Mouse (Mus musculus): ENCODE measurements around the gene Carmil1. TPM values are rescaled to one million over a fixed set of nuclear protein-coding genes. Genes with fewer than 3 reads are reported as not detected.

Gene Carmil1
- polyA plus RNA-seq, 1 experiment: 29.1 TPM

- Histone ChIP-seq H3K4me1 (ENCODE audit: control insufficient read depth, insufficient read depth, low read length) (no peaks in the 10 kb centered on the region), H3K27ac (ENCODE audit: insufficient read depth, low read length) (no peak overlapping the region), H3K4me3 (ENCODE audit: insufficient read depth, low read length) (no peak overlapping the region)
- no peak for TF ChIP-seq POLR2A (IDR thresholded peaks at IDR 0.05; ENCODE audit: low read depth, low read length)
- no peak for TF ChIP-seq CTCF (IDR thresholded peaks at IDR 0.05; ENCODE audit: borderline replicate concordance, insufficient read depth, low read length)
Measured at GRCm38 (mm10) chr13:24223425-24224201, 57.0 kb downstream of the Carmil1 start.

DNA sequence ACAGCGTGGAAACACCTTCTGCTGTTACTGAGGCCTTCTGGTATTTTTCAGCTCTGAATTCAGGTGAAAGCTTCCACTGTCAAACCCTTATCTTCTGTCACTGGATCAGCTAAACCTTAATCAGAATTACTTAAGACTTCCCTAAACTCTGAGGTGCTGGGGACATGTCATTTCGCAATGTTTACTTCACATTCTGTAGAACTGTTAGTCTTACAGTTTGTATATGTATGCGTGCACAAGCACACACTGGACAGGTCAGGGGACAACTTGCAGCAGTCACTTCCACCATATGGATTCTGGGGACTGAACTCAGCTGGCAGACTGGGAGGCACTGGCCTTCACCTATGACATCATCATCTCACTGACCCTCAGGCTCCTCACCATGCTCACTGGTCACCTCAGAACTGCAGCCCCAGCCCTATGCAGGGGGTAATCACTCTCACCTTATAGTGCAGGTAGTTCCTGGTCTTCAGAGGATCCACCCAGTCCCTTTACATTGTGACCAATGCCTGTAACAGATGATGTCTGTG is 60.1 kb downstream of the Carmil1 start:
- H3K4me3 ChIP-seq (ENCODE audit: insufficient read depth, low read length): no peak overlapping the region
- no peak overlapping the region for H3K27ac ChIP-seq (ENCODE audit: insufficient read depth, low read length)
- no peaks in the 10 kb centered on the region for H3K4me1 ChIP-seq (ENCODE audit: control insufficient read depth, insufficient read depth, low read length)
- TF ChIP-seq POLR2A (IDR thresholded peaks at IDR 0.05; ENCODE audit: low read depth, low read length): no peak

DNA sequence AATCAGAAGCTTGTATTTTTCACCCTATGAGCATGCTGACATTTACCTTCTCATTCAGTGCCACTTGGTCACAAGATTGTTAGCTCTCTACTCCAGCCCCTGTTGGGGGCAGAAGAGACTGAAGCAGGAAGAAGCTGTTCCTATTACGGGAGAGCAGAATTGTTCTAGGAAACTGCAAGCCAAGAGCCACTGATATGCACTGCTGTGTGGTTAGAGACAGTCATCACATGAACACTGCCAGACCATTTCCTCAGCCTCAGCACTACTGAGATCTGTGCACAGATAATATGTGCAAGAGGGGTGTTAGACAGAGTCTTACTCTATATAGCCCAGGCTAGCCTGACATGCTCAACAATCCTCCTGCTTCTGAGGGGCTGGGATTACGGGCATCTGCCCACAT is 69.4 kb downstream of the Carmil1 start:
- no peaks in the 10 kb centered on the region for H3K4me1 ChIP-seq (ENCODE audit: control insufficient read depth, insufficient read depth, low read length)
- no peak overlapping the region for H3K4me3 ChIP-seq (ENCODE audit: insufficient read depth, low read length)
- no peak overlapping the region for H3K27ac ChIP-seq (ENCODE audit: insufficient read depth, low read length)
- TF ChIP-seq CTCF (IDR thresholded peaks at IDR 0.05; ENCODE audit: borderline replicate concordance, insufficient read depth, low read length) (no peak), POLR2A (IDR thresholded peaks at IDR 0.05; ENCODE audit: low read depth, low read length) (no peak)

- H3K4me1 ChIP-seq (ENCODE audit: control insufficient read depth, insufficient read depth, low read length): 0 out of 2 replicates have a peak, but pooled peaks cover 2% of the 10 kb centered on the region
Measured at GRCm38 (mm10) chr13:24206097-24206496, 74.5 kb downstream of the Carmil1 start.

GRCm38 (mm10) chr13:24202314-24202713 is 78.3 kb downstream of the Carmil1 start:
- Histone ChIP-seq H3K27ac (ENCODE audit: insufficient read depth, low read length) (no peak overlapping the region), H3K4me3 (ENCODE audit: insufficient read depth, low read length) (no peak overlapping the region), H3K4me1 (ENCODE audit: control insufficient read depth, insufficient read depth, low read length) (peaks cover 4% of the 10 kb centered on the region; the same call in 1 of the 2 replicates)
- TF ChIP-seq CTCF (IDR thresholded peaks at IDR 0.05; ENCODE audit: borderline replicate concordance, insufficient read depth, low read length) (no peak), POLR2A (IDR thresholded peaks at IDR 0.05; ENCODE audit: low read depth, low read length) (no peak)

More at GRCm38 (mm10) chr13:24206097-24206496, 74.5 kb downstream of the Carmil1 start:
- Histone ChIP-seq H3K4me3 (ENCODE audit: insufficient read depth, low read length) (no peak overlapping the region), H3K27ac (ENCODE audit: insufficient read depth, low read length) (no peak overlapping the region)
- TF ChIP-seq CTCF (IDR thresholded peaks at IDR 0.05; ENCODE audit: borderline replicate concordance, insufficient read depth, low read length) (no peak), POLR2A (IDR thresholded peaks at IDR 0.05; ENCODE audit: low read depth, low read length) (no peak)

DNA sequence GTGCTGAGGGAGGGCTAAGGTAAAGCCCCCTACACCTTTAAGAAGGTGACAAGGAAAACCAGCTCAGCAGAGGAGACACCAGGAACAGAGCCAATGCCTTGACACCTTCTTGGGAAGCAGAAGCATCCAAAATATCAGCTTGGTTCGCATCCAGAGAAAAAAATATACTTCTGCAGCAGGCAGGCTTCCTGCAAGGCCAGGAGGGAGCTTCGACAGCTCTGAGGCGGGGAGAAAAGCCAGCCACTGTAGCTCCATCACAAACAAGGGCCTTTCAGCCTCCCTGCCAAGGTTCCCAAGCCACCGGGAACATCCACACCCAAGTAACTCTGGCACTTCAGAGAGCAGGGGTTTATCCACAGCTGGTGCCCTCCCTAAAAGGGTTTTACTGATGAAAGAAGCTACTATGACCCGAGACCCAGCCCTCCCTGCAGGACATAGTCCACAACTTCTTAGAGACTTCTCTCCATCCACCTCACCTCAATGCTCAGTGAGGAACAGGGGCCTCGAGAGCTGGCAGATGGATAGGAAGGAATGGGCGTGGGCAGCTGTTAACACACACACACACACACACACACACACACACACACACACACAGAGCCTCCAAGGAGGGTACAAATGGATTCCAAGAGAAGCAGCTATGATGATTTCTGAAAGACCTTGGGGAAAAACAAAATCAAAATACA is 80.6 kb downstream of the Carmil1 start:
- Histone ChIP-seq H3K4me1 (ENCODE audit: control insufficient read depth, insufficient read depth, low read length) (peaks cover 5% of the 10 kb centered on the region; the same call in 1 of the 2 replicates), H3K4me3 (ENCODE audit: insufficient read depth, low read length) (no peak overlapping the region), H3K27ac (ENCODE audit: insufficient read depth, low read length) (no peak overlapping the region)
- TF ChIP-seq POLR2A (IDR thresholded peaks at IDR 0.05; ENCODE audit: low read depth, low read length) (no peak), CTCF (IDR thresholded peaks at IDR 0.05; ENCODE audit: borderline replicate concordance, insufficient read depth, low read length) (no peak)

- H3K4me1 ChIP-seq (ENCODE audit: control insufficient read depth, insufficient read depth, low read length): peaks cover 10% of the 10 kb centered on the region; the same call in 1 of the 2 replicates
- no peak overlapping the region for H3K4me3 ChIP-seq (ENCODE audit: insufficient read depth, low read length)
- TF ChIP-seq CTCF (IDR thresholded peaks at IDR 0.05; ENCODE audit: borderline replicate concordance, insufficient read depth, low read length) (no peak), POLR2A (IDR thresholded peaks at IDR 0.05; ENCODE audit: low read depth, low read length) (no peak)
- H3K27ac ChIP-seq (ENCODE audit: insufficient read depth, low read length): no peak overlapping the region
Measured at GRCm38 (mm10) chr13:24198396-24198924, 82.1 kb downstream of the Carmil1 start.

GRCm38 (mm10) chr13:24195371-24195770 is 85.2 kb downstream of the Carmil1 start:
- TF ChIP-seq POLR2A (IDR thresholded peaks at IDR 0.05; ENCODE audit: low read depth, low read length) (no peak), CTCF (IDR thresholded peaks at IDR 0.05; ENCODE audit: borderline replicate concordance, insufficient read depth, low read length) (no peak)
- Histone ChIP-seq H3K4me3 (ENCODE audit: insufficient read depth, low read length) (no peak overlapping the region), H3K4me1 (ENCODE audit: control insufficient read depth, insufficient read depth, low read length) (peaks cover 8% of the 10 kb centered on the region; the same call in 1 of the 2 replicates), H3K27ac (ENCODE audit: insufficient read depth, low read length) (no peak overlapping the region)

- no peak overlapping the region for H3K4me3 ChIP-seq (ENCODE audit: insufficient read depth, low read length)
- H3K27ac ChIP-seq (ENCODE audit: insufficient read depth, low read length): no peak overlapping the region
- no peak for TF ChIP-seq POLR2A (IDR thresholded peaks at IDR 0.05; ENCODE audit: low read depth, low read length)
- TF ChIP-seq CTCF (IDR thresholded peaks at IDR 0.05; ENCODE audit: borderline replicate concordance, insufficient read depth, low read length): peak; percentile 31; the same call in 1 of the 2 replicates
- peaks cover 8% of the 10 kb centered on the region; the same call in 1 of the 2 replicates for H3K4me1 ChIP-seq (ENCODE audit: control insufficient read depth, insufficient read depth, low read length)
Measured at GRCm38 (mm10) chr13:24194018-24194417, 86.6 kb downstream of the Carmil1 start.
